8 mouse cellular contexts compared by ENCODE assay signal in genomic region chr4:32951035-32951940, GRCm38 (mm10). TPM values are rescaled to one million over a fixed set of nuclear protein-coding genes. Genes with fewer than 3 reads are reported as not detected.
DNase-seq lines count a peak whose midpoint lies in the region; ATAC-seq and TF ChIP-seq lines count a peak whose summit lies in the region.

No protein-coding gene starts in this region.

- no peak for DNase-seq in heart, postnatal 14 days
- DNase-seq in retina, postnatal 1 day: peak; percentile 54
- no peak for DNase-seq in T-cell, adult 2 months (ENCODE audit: low spot score)
- DNase-seq in lung, postnatal 10 days: no peak

- intact Hi-C loops in heart, postnatal 14 days (cut with DNase I): loop anchor here (2.0 to 10.0 kb wide), 5 partner anchors 68 to 336 kb away; partner anchors contain the start of genes Casp8ap2 and Lyrm2

- no peaks in the 10 kb centered on the region; the same call in 1 of the 2 replicates for H3K9me3 ChIP-seq in heart, embryonic 12.5 days (replicated peaks)
- no peaks in the 10 kb centered on the region for H3K9me3 ChIP-seq in ES-Bruce4 (replicated peaks; ENCODE audit: control insufficient read depth, insufficient read depth, low read length, poor library complexity, severe bottlenecking)
- H3K9me3 ChIP-seq in embryonic facial prominence, embryonic 13.5 days: no peaks in the 10 kb centered on the region
- H3K9me3 ChIP-seq in limb, embryonic 12.5 days: 0 out of 2 replicates have a peak, but pooled peaks cover 3% of the 10 kb centered on the region

- peak overlapping the region; percentile 78 for H3K9ac ChIP-seq in heart, embryonic 12.5 days
- peak overlapping the region; percentile 69 for H3K9ac ChIP-seq in ES-Bruce4 (ENCODE audit: low read depth, poor library complexity, severe bottlenecking)
- H3K9ac ChIP-seq in embryonic facial prominence, embryonic 13.5 days: peak overlapping the region; percentile 78
- peak overlapping the region; percentile 70; the same call in 1 of the 2 replicates for H3K9ac ChIP-seq in limb, embryonic 12.5 days (replicated peaks)

- no peak for TF ChIP-seq POLR2A in ES-Bruce4 (IDR thresholded peaks at IDR 0.05; ENCODE audit: insufficient read depth, low read length)

- WGBS in heart, embryonic 12.5 days: 3% methylated on average over 34 of the region's 34 CpGs
- WGBS in embryonic facial prominence, embryonic 13.5 days: 6% methylated on average over 34 of the region's 34 CpGs
- 4% methylated on average over 34 of the region's 34 CpGs for WGBS in limb, embryonic 12.5 days

- peaks cover 4% of the 10 kb centered on the region; the same call in 1 of the 2 replicates for H3K27me3 ChIP-seq in heart, embryonic 12.5 days (replicated peaks)
- H3K27me3 ChIP-seq in ES-Bruce4 (ENCODE audit: control insufficient read depth, insufficient read depth, low read length, poor library complexity, severe bottlenecking): no peaks in the 10 kb centered on the region
- peaks cover 13% of the 10 kb centered on the region; the same call in 1 of the 2 replicates for H3K27me3 ChIP-seq in embryonic facial prominence, embryonic 13.5 days
- peaks cover 23% of the 10 kb centered on the region; the same call in 1 of the 2 replicates for H3K27me3 ChIP-seq in limb, embryonic 12.5 days

- no peak for TF ChIP-seq EP300 in ES-Bruce4 (IDR thresholded peaks at IDR 0.05; ENCODE audit: insufficient read depth, low read depth, low read length)

- peak; percentile 45 for ATAC-seq in heart, embryonic 12.5 days (ENCODE audit: insufficient number of reproducible peaks, low FRiP score)
- no peak for ATAC-seq in embryonic facial prominence, embryonic 13.5 days (ENCODE audit: insufficient number of reproducible peaks, insufficient read depth, low FRiP score, low TSS enrichment, low read depth)
- no peak for ATAC-seq in limb, embryonic 12.5 days (ENCODE audit: insufficient number of reproducible peaks, insufficient read depth, low FRiP score, low TSS enrichment, low read depth)

- H3K4me2 ChIP-seq in heart, embryonic 12.5 days: peak overlapping the region; percentile 89
- H3K4me2 ChIP-seq in embryonic facial prominence, embryonic 13.5 days: peak overlapping the region; percentile 94
- H3K4me2 ChIP-seq in limb, embryonic 12.5 days: peak overlapping the region; percentile 89

- H3K4me1 ChIP-seq in heart, embryonic 12.5 days (replicated peaks): peaks cover 30% of the 10 kb centered on the region
- H3K4me1 ChIP-seq in ES-Bruce4 (ENCODE audit: control insufficient read depth, insufficient read depth, low read length): peaks cover 1% of the 10 kb centered on the region
- peaks cover 25% of the 10 kb centered on the region for H3K4me1 ChIP-seq in embryonic facial prominence, embryonic 13.5 days
- H3K4me1 ChIP-seq in limb, embryonic 12.5 days (replicated peaks): peaks cover 26% of the 10 kb centered on the region

- H3K4me3 ChIP-seq in heart, embryonic 12.5 days: peak overlapping the region; percentile 83
- peak overlapping the region; percentile 72 for H3K4me3 ChIP-seq in ES-Bruce4 (ENCODE audit: low read depth, low read length)
- peak overlapping the region; percentile 73 for H3K4me3 ChIP-seq in embryonic facial prominence, embryonic 13.5 days
- H3K4me3 ChIP-seq in limb, embryonic 12.5 days (replicated peaks): peak overlapping the region; percentile 69

- no peak for TF ChIP-seq CTCF in ES-Bruce4 (IDR thresholded peaks at IDR 0.05; ENCODE audit: low read depth, low read length)

- H3K36me3 ChIP-seq in heart, embryonic 12.5 days: no peaks in the 10 kb centered on the region
- no peaks in the 10 kb centered on the region for H3K36me3 ChIP-seq in ES-Bruce4 (ENCODE audit: control insufficient read depth, insufficient read depth, low read length, poor library complexity, severe bottlenecking)
- H3K36me3 ChIP-seq in embryonic facial prominence, embryonic 13.5 days: no peaks in the 10 kb centered on the region
- H3K36me3 ChIP-seq in limb, embryonic 12.5 days: no peaks in the 10 kb centered on the region

- H3K27ac ChIP-seq in heart, embryonic 12.5 days (ENCODE audit: poor library complexity, severe bottlenecking): no peak overlapping the region
- no peak overlapping the region for H3K27ac ChIP-seq in ES-Bruce4 (ENCODE audit: insufficient read depth, low read length)
- H3K27ac ChIP-seq in embryonic facial prominence, embryonic 13.5 days: no peak overlapping the region
- no peak overlapping the region for H3K27ac ChIP-seq in limb, embryonic 12.5 days

RNA-seq across cellular contexts. Expression of gene Ankrd6, which starts 0.6 kb away (rescaled TPM):
- 7.0 and 7.7 TPM in 2 replicates for polyA plus RNA-seq in heart, embryonic 12.5 days (2016; fragmentation: Nextera tagmentation; extraction: Ambion mirVana)
- total RNA-seq in heart, postnatal 14 days (2021): 1 to 10 TPM; 3.0 to 4.1 TPM
- polyA plus RNA-seq in ES-Bruce4 (2011; ENCODE audit: insufficient read depth, insufficient read length, low read depth, missing spikeins): 11.8 and 12.0 TPM in 2 replicates
- 12.1 and 14.6 TPM in 2 replicates for polyA plus RNA-seq in embryonic facial prominence, embryonic 13.5 days (2015; fragmentation: Nextera tagmentation; extraction: Ambion mirVana)
- 13.6 and 14.0 TPM in 2 replicates for polyA plus RNA-seq in limb, embryonic 12.5 days (2016; fragmentation: Nextera tagmentation; extraction: Ambion mirVana)

RNA-seq across cellular contexts. Expression of gene Rragd, which starts 31.5 kb away (rescaled TPM):
- polyA plus RNA-seq in heart, embryonic 12.5 days (2016; fragmentation: Nextera tagmentation; extraction: Ambion mirVana): 61.2 and 64.1 TPM in 2 replicates
- 10 to 100 TPM; 69.0 to 71.8 TPM for total RNA-seq in heart, postnatal 14 days (2021)
- 27.0 and 27.2 TPM in 2 replicates for polyA plus RNA-seq in ES-Bruce4 (2011; ENCODE audit: insufficient read depth, insufficient read length, low read depth, missing spikeins)
- polyA plus RNA-seq in embryonic facial prominence, embryonic 13.5 days (2015; fragmentation: Nextera tagmentation; extraction: Ambion mirVana): 8.2 and 9.9 TPM in 2 replicates
- 23.9 and 26.0 TPM in 2 replicates for polyA plus RNA-seq in limb, embryonic 12.5 days (2016; fragmentation: Nextera tagmentation; extraction: Ambion mirVana)
